Mouse (Mus musculus): ENCODE data around the gene Gipc2. TPM values are rescaled to one million over a fixed set of nuclear protein-coding genes. Genes with fewer than 3 reads are reported as not detected.

Gipc2 gene
- polyA plus RNA-seq, 1 experiment from 2014 or later = 2.3 TPM

DNA sequence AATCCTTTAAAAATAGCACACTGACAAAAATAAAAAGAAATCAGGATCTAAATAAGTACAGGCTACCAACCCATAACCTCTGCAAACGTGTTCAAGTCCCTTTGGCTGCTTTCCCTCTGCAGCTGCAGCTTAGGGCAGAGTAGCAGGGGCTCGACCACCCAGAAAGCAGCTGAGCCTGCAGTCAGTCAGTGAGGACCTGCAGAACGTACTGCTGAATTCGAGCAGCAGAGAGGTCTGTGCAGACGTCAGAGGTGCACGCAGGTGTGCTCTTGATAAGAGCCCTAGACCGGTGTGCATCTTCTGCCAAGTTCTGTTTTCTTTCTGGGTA, 56.8 kb downstream of the Gipc2 start:
- WGBS = 53% methylated on average over 7 of the region's 7 CpGs
- no peak overlapping the region for H3K27ac ChIP-seq
- no peak overlapping the region for H3K4me3 ChIP-seq
- ATAC-seq (ENCODE audit: low FRiP score, low read depth) = no peak
- no peak overlapping the region for H3K4me2 ChIP-seq (replicated peaks)
- no peaks in the 10 kb centered on the region for H3K36me3 ChIP-seq
- H3K27me3 ChIP-seq (replicated peaks) = 0 out of 2 replicates have a peak, but pooled peaks cover 4% of the 10 kb centered on the region
- H3K9me3 ChIP-seq = no peaks in the 10 kb centered on the region
- no peak overlapping the region for H3K9ac ChIP-seq
- H3K4me1 ChIP-seq = peaks cover 23% of the 10 kb centered on the region

- H3K27me3 ChIP-seq (replicated peaks) = 0 out of 2 replicates have a peak, but pooled peaks cover 4% of the 10 kb centered on the region
- 27% methylated on average over 3 of the region's 3 CpGs for WGBS
Measured at GRCm38 (mm10) chr3:152108560-152109259, 57.3 kb downstream of the Gipc2 start.

GRCm38 (mm10) chr3:152108003-152108395, 58.0 kb downstream of the Gipc2 start:
- Histone ChIP-seq H3K36me3 (no peaks in the 10 kb centered on the region), H3K4me1 (peaks cover 23% of the 10 kb centered on the region), H3K4me3 (no peak overlapping the region), H3K9ac (no peak overlapping the region), H3K9me3 (no peaks in the 10 kb centered on the region), H3K4me2 (replicated peaks) (no peak overlapping the region), H3K27ac (no peak overlapping the region), H3K27me3 (replicated peaks) (0 out of 2 replicates have a peak, but pooled peaks cover 4% of the 10 kb centered on the region)
- no peak for ATAC-seq (ENCODE audit: low FRiP score, low read depth)
- WGBS = 69% methylated on average over 5 of the region's 5 CpGs

More at GRCm38 (mm10) chr3:152108560-152109259, 57.3 kb downstream of the Gipc2 start:
- Histone ChIP-seq H3K36me3 (no peaks in the 10 kb centered on the region), H3K4me1 (peaks cover 23% of the 10 kb centered on the region), H3K9ac (no peak overlapping the region), H3K4me2 (replicated peaks) (no peak overlapping the region), H3K4me3 (no peak overlapping the region), H3K27ac (no peak overlapping the region), H3K9me3 (no peaks in the 10 kb centered on the region)
- no peak for ATAC-seq (ENCODE audit: low FRiP score, low read depth)

DNA sequence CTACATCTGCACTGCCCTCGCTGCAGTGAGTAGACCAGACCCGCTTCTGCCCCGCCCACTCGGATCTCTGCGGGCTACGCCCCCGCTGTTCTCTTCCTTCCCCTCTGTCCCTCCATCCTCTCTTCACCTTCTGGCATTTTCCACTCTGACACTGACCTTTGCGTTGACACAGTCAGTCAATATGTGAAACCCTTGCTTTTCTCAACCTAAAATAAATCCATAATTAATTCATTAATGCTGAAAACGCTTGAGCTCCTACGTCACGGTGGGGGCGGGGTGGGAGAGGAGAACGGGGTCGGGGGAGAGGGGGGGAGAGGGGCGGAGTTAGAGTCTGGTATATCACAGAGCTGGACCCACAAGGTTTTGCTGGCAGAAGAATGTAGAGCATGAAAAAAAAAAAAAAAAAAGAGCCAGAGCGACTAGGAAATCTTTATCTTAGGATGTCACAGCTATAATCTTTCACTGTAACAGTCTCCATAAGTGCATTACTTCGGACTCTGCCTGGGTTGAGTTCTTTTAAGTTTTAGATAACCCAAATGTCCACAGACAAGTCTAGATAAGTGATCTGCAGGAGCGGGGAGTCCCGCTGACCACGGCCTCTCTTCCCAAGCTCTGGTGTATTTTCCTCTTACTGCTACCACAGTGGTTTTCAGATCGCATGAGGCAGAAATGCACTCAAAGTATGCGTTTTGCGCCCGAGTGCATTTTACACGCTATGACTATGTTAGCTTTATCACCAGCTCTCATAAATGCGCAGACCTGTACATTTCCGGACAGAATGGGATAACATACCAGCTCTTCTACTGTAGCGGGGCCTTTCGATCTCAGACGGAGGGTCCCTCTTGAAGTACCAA, 58.7 kb downstream of the Gipc2 start:
- Histone ChIP-seq H3K27me3 (replicated peaks) (0 out of 2 replicates have a peak, but pooled peaks cover 4% of the 10 kb centered on the region), H3K36me3 (no peaks in the 10 kb centered on the region), H3K4me2 (replicated peaks) (peak overlapping the region; percentile 90), H3K9ac (peak overlapping the region; percentile 42), H3K9me3 (no peaks in the 10 kb centered on the region), H3K4me3 (peak overlapping the region; percentile 37), H3K4me1 (peaks cover 23% of the 10 kb centered on the region), H3K27ac (no peak overlapping the region)
- 28% methylated on average over 30 of the region's 30 CpGs for WGBS
- peak; percentile 67 for ATAC-seq (ENCODE audit: low FRiP score, low read depth)

DNA sequence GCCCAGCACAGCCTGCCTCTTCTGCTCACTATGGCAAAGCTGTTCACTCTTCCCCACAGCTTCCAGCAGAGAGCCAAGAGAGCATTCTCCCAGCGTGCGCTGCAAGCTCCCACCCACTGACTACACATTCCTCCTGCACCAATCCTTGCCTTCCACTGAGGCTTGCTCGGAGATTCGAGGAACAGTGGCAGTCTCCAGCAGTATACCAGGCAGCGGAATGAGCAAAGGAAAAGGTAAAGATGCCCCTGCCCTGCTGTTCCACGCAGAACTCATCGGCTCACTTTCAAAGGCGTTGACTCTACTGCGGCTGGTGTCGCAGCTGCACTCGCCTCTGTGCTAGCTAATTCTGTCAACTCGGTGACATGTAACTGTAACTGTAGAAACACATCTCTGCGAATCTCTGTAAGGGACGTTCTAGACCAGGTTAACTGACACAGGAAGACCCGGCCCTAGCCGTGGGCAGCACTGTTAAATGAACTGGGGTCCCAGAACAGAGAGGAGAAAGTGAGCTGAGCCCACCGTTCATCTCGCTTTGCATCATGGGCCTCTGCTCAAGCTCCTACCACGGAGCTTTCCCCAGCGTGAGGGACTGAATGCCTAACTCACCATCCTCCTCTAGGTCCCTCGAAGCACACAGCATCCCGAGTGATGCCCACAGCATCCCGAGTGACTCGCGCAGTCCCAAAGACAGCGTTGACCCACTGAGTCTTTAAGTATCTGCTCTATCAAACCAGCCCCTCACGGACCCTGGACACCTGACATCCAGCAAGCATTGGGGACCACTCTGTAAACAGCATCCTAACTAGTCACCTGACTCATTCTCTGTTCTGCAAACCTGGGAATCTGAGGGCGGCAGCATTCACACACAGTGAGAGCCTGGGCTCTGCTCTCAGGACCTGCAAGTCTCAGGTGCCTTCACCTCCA, 59.5 kb downstream of the Gipc2 start:
- peaks cover 23% of the 10 kb centered on the region for H3K4me1 ChIP-seq
- 2% methylated on average over 28 of the region's 28 CpGs for WGBS
- no peak overlapping the region for H3K27ac ChIP-seq
- H3K9ac ChIP-seq = peak overlapping the region; percentile 42
- no peaks in the 10 kb centered on the region for H3K36me3 ChIP-seq
- ATAC-seq (ENCODE audit: low FRiP score, low read depth) = peak; percentile 49
- H3K4me3 ChIP-seq = peak overlapping the region; percentile 37
- H3K9me3 ChIP-seq = no peaks in the 10 kb centered on the region
- peak overlapping the region; percentile 90 for H3K4me2 ChIP-seq (replicated peaks)
- 0 out of 2 replicates have a peak, but pooled peaks cover 4% of the 10 kb centered on the region for H3K27me3 ChIP-seq (replicated peaks)

DNA sequence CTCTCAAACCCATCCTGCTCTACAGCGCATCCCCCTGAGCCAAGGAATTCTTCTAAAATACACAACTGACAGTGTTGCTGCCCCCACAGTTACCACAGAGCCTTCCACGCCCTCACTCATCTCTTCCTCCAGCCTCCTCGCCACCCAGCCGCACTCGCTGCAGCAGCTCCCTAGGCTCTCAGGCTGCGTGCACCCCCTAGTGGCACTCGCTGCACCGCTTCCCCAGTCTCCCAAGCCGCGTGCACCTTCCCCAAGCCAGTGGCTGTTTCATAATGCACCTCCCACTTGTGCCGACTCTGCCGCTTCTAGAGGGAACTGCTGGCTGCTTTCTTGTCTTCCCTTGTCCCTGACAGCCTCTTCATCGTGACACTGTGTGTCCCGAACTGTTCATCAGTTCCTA, 60.7 kb downstream of the Gipc2 start:
- Histone ChIP-seq H3K27ac (no peak overlapping the region), H3K9me3 (no peaks in the 10 kb centered on the region), H3K4me1 (peaks cover 23% of the 10 kb centered on the region), H3K4me2 (replicated peaks) (peak overlapping the region; percentile 90), H3K36me3 (no peaks in the 10 kb centered on the region), H3K9ac (no peak overlapping the region; the same call in 1 of the 2 replicates), H3K27me3 (replicated peaks) (0 out of 2 replicates have a peak, but pooled peaks cover 4% of the 10 kb centered on the region), H3K4me3 (no peak overlapping the region)
- 3% methylated on average over 14 of the region's 14 CpGs for WGBS
- peak; percentile 65 for ATAC-seq (ENCODE audit: low FRiP score, low read depth)

DNA sequence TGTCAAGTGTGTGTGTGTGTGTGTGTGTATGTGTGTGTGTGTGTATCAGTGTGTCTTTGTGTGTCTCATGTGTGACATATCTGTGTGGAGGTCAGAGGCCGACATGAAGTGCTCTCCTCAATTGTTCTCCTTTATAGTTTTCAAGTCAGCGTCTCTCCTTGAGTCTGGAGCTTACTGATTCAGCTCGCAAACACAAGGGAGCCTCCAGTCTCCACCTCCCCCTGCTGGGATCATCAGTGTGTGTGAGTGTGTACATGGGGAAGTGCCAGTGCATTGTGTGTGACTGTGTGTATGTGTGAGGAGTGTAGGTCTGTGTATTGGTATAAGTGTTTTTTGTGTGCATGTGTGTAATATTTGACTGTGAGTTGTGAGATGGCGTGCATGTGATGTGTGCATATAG, 62.6 kb downstream of the Gipc2 start:
- no peaks in the 10 kb centered on the region for H3K27me3 ChIP-seq (replicated peaks)
- 91% methylated on average over 4 of the region's 4 CpGs for WGBS
- H3K9ac ChIP-seq = no peak overlapping the region
- H3K4me2 ChIP-seq (replicated peaks) = no peak overlapping the region
- ATAC-seq (ENCODE audit: low FRiP score, low read depth) = no peak
- no peaks in the 10 kb centered on the region for H3K9me3 ChIP-seq
- no peak overlapping the region for H3K27ac ChIP-seq
- no peaks in the 10 kb centered on the region for H3K36me3 ChIP-seq
- H3K4me3 ChIP-seq = no peak overlapping the region
- peaks cover 23% of the 10 kb centered on the region for H3K4me1 ChIP-seq

GRCm38 (mm10) chr3:152101459-152101858, 64.6 kb downstream of the Gipc2 start:
- Histone ChIP-seq H3K9ac (no peak overlapping the region), H3K27me3 (replicated peaks) (no peaks in the 10 kb centered on the region), H3K4me3 (no peak overlapping the region), H3K36me3 (no peaks in the 10 kb centered on the region), H3K9me3 (no peaks in the 10 kb centered on the region), H3K4me2 (replicated peaks) (no peak overlapping the region), H3K27ac (no peak overlapping the region), H3K4me1 (peaks cover 13% of the 10 kb centered on the region)
- 94% methylated on average over 7 of the region's 7 CpGs for WGBS
- ATAC-seq (ENCODE audit: low FRiP score, low read depth) = no peak

DNA sequence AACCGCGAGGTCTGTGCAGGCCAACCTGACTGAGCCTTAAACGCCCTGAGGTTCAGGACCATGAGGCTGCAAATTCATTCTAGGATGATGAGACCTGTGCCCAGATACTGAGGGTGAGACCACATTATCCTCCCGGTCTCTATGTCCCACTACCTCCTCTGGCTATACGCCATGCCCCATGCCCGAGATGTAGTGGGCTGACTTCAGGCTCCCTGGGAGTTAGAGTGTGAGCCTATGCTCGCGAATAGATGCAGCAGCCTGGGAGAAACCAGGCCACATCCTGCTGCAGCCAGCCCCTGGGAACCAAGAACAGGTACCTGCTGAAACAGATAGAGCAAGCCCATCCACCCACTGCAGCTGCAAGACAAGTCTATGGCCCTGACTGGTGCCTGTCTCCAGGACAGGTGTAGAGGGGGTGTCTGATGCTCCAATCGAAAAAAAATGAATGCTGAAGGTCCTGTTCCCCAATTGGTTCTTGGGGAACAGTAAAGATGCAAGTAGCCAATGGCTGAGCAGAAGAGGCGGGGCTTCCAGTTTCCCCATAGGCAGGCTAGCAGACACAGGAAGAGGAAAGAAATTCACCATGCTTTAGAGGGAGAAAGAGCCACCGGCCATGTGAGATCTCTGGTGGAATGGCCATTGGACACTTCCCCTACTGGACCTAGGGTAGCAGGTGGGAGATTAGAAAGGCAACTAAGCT, 65.8 kb downstream of the Gipc2 start:
- ATAC-seq (ENCODE audit: low FRiP score, low read depth) = peak; percentile 61
- H3K27me3 ChIP-seq (replicated peaks) = no peaks in the 10 kb centered on the region
- peaks cover 3% of the 10 kb centered on the region for H3K4me1 ChIP-seq
- 50% methylated on average over 11 of the region's 11 CpGs for WGBS
- no peak overlapping the region for H3K4me3 ChIP-seq
- H3K36me3 ChIP-seq = no peaks in the 10 kb centered on the region
- H3K9ac ChIP-seq = no peak overlapping the region
- H3K27ac ChIP-seq = no peak overlapping the region
- no peaks in the 10 kb centered on the region for H3K9me3 ChIP-seq
- peak overlapping the region; percentile 37 for H3K4me2 ChIP-seq (replicated peaks)

- no peak overlapping the region for H3K27ac ChIP-seq
- WGBS = 8% methylated on average over 3 of the region's 3 CpGs
- H3K27me3 ChIP-seq (replicated peaks) = no peaks in the 10 kb centered on the region
- no peak overlapping the region for H3K9ac ChIP-seq
- no peak overlapping the region for H3K4me2 ChIP-seq (replicated peaks)
- H3K9me3 ChIP-seq = no peaks in the 10 kb centered on the region
- H3K4me3 ChIP-seq = no peak overlapping the region
- H3K4me1 ChIP-seq = no peaks in the 10 kb centered on the region
- no peak for ATAC-seq (ENCODE audit: low FRiP score, low read depth)
- no peaks in the 10 kb centered on the region for H3K36me3 ChIP-seq
Measured at GRCm38 (mm10) chr3:152095030-152095429, 71.0 kb downstream of the Gipc2 start.

DNA sequence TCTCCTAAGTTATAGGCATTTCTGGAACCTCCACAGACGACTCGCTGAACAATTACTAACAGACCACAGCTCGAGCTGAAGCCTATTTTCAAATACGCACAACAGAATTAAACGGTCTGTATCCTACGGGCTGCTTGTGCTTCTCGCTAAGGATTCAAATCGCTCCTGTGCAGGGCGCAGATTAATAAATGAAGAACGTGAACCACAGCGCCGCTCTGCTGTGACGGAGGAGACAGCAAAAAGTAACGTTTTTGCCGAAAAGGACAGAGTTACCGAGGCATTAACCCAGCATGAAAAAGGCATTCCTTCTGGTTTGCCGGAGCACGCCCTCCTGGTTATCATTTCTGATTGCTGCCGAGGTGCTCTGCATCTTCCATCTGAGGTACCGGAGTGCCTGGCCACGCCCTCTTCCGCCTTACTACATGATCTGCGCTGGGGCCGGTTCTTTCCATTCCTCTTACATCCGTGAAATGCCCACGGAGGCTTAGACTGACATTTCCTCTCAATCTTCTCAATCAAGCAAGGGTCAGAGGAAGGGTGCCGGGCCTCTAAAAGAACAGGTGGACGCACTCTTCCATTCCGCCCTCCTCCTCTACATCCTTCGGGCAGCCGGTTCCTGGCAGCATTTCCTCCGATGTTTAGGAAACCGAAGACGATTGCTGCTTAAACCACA, 73.5 kb downstream of the Gipc2 start:
- no peaks in the 10 kb centered on the region for H3K9me3 ChIP-seq
- H3K27me3 ChIP-seq (replicated peaks) = no peaks in the 10 kb centered on the region
- H3K4me3 ChIP-seq = peak overlapping the region; percentile 24
- no peak for ATAC-seq (ENCODE audit: low FRiP score, low read depth)
- 49% methylated on average over 34 of the region's 34 CpGs for WGBS
- H3K4me1 ChIP-seq = no peaks in the 10 kb centered on the region
- H3K36me3 ChIP-seq = no peaks in the 10 kb centered on the region
- no peak overlapping the region for H3K27ac ChIP-seq
- peak overlapping the region; percentile 51 for H3K4me2 ChIP-seq (replicated peaks)
- no peak overlapping the region for H3K9ac ChIP-seq

Measured in neural tube, embryonic 12.5 days (tissue).